Mouse (Mus musculus) WW6 (cell line): ENCODE data around the gene Iqcc.

ENCODE experiments used
- DNase-seq: peaks from one replicate; pipeline ENCODE4 v3.0.0-alpha.2; 2013; ENCODE audit warnings: low read depth, low spot score

The Iqcc gene

DNA sequence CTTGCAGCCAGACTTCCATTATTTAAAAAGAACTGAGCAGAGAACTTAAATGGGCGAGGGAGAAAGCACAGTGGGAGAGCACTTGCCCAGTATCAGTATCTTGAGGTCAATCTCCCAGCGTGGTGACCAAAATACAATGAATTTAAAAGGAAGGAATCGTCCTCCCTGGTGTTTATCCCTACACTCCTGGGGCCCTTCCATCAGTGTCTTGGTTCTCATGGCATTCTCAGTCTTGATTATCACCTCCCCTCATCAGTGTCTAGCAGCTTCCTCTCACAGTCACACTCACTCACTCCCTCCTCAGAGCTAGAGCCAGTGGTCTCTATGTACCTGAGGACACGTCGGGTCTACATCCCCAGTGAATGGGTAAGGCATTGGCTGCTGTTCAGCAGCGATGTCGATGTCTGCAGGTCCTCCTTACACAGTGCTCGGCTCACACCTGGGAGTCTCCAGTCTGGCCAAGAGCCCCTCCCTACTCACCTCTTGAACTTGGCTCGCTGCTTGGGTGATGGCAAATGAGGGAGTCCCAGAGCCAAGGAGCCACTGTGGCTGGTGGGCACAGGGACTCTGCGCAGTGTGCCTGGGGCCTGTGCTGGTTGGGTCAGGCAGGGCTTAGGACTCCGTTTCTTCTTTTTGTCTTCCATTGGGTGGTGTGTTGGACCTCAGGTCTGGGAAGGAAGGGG is 3.4 kb upstream of the Iqcc start:
- no peak for DNase-seq

DNA sequence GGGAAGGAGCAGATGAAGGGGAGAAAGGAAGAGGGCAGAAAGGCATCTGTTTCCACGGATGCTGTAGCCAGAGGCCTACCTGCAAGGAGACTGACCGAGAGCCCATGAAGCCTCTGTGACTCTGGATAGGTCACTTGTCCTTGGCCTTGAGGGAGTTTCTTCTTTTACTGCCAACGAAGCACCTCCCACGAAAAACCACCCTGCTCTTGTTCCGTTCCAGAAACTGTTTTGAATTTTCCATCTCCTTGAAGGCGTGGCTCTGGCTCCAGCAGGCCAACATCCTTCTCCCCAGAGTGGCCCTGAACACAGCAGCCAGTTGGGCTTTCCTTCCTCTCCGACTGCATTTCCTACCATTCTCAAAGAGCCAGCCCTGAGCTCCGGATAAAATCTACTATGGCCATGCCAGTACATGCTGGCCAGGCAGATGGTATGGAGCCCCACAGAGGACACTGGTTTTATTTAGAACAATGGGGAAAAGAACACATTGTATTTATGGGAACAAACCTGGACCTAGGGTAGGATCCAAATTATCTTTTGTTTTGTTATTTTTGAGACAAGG is 2.5 kb upstream of the Iqcc start:
- DNase-seq = no peak

DNA sequence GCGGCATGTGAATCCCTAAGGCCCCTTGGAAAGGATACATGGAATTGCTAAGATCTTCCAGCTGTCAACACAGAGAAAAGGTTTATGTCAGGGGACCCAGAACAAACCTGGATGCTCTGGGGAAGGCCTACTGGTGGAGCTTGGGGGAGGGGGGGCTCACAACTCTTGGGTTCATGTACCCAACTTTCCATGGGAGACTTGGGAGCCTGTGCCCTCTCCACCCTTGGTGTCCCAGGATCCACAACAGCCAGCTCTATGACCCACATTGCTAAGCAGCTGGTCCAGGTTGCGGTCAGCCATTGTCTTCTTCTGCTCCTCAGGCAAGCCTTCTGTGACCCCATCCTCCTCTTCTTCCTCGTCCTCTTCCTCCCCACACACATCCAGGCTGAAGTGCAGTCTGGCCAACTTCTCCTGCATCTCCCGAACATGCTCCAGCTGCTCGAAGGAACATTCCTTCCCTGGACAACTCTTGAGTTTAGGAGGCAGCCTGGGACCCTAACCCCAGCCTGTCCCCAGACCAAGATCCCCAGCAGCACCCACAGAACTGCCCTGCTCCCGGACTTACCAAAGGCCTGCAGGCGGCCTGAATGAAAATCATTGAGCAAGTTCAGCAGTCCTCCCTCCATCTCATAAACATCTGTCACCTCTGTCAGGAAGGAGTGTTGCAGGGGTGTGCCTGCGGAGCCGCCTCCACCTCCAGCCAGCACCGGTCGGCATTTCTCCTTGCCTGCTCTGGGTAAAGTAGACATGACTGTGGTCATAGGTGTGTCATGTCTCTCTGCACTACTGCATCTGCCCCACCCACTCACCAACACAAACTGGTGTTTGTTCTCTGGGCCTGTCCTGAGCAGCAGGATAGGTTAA is 1.8 kb upstream of the Iqcc start:
- DNase-seq = no peak

DNA sequence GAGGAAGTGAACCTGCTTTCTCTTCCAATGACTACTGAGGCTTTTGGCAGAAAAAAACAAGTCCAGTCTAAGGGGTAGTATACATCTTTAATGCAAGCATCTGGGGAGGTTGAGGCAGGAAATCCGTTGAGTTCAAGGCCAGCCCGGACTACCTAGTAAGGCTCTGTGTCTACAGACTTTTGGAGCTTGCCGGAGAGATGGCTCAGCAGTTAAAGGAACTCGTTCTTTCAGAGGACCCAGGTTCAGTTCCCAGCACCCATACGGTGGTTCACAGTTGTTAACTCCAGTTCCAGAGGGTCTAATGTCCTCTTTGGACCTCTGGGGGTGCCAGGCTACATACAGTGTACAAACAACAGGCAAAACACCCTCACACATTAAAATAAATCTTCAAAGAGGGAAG is 868 bp downstream of the Iqcc start:
- no peak for DNase-seq

DNA sequence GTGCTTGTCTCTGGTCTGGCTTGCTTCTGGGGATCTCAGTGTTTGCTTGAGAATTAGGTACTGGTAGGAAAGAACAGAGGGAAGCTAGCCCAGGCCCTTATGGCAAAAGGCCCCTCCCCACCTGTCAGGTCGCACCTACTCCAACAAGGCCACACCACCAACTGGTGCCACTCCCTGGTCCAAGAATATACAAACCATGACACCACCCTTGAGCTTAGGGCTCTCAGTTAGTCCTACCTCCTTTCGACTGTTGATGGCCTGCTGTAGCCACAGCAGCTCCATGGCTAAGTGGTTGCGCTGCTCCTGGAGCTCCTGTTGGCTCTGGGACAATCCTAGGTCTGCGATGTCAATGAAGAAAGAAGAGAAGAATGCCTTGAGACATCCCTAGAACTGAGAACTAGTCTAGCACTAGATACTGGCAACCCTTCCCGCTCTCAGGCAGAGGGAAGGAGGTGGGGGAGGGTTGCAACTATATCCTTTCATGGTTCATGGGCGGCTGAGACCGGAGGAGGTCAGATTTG is 1.7 kb downstream of the Iqcc start:
- no peak for DNase-seq

DNA sequence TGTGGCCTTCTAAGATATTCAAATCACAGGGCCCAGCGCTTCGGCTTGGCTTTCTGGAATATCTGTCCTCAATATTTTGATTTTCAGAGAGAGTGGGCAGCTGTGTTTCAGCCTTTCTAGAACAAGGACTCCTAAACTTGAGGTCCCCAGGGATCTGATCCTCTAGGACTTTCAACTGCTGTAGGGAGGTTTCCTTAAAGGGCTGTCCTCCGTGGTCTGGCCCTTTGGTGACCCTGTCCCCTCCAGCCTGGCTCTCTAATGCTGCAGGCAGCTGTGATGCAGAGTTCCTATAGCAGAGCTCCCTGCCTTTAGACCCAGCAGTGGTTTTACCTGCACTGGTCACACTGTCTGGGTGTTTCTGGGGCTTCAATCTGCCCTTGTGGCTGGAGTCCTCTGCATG is 2.3 kb downstream of the Iqcc start:
- DNase-seq = no peak

DNA sequence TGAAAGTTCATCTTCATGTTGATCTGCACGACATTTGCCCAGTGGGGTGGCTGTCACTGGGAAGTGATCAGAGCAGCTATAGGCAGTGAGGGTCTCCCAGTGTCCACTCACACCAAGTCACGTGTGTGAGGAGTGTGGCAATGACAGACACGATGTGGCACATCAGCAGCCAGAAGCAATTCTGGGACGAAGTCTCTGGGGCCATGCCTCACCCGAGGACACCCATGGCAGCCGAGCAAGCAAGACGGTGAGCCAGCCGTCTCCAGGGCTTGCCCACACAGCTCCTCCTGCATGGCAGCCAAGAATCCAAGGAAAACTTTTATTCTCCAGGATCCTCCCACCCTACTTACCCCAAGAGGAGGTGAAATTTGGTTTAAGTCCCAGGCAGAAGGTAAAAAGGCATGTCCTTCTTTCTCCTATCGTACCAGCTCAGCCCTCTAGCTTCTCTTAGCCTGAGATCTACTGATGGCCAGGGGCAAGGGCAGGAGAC is 3.1 kb downstream of the Iqcc start:
- no peak for DNase-seq

DNA sequence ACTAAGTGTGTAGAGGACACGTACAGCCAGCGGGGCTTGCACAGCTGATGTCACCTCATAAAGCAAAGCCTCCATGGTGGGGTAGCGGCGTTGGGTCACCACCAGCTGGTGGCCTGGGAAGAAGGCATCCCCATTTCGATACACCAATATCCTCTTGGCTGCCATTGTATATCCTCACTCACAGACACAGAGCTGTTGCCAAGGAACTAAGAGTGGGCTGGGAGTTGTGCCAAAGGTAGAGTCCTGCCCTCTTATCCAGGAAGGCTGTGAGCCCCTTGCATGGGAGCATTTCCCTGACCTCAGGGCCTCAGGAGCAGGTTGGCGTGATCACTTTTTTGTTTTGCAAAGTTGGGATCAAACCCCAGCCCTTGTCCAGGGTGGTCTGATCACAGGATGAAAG is 4.8 kb downstream of the Iqcc start, which contains the start of gene Dcdc2b:
Gene Dcdc2b (minus strand): TSS at position 165 of the 400 bp plus-strand sequence.
- no peak for DNase-seq

DNA sequence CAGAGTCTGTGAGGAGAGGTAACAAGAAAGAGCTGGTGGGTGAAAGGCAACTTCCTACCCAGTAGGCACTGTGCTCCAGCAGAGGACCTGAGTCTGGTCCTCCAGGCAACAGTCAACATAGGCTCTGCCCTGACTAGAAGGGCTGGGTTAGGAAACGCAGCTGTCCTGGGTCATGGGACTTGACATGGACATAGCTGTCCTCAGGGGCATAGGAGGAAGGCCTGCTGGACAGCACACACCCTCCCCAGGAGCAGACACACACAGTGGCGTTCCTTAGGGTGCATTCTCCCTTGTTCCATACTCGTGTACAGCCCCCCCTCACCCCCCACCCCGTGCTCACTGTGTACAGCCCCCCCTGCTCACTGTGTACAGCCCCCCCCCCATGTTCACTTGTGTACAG is 8.4 kb downstream of the Iqcc start:
- no peak for DNase-seq

DNA sequence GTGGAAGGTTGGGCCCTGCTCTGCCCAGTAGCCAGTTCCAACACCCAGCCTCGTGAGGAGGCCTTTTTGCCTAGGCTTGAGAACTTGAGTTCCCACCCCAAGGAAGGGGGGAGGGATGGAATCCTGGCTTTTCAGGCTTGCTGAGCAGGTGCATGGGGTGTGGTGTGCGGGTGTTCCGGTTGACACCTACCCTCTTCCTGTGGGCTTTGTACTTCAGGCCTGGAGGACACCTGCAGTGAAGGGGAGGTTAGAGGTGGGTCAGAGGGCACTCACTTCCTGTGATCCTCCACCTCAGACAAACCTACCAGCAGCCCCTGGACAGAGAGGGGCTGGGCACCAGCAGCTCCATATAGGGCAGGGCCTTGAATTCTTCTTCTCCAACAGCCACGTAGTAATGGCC is 8.9 kb downstream of the Iqcc start:
- no peak for DNase-seq

DNA sequence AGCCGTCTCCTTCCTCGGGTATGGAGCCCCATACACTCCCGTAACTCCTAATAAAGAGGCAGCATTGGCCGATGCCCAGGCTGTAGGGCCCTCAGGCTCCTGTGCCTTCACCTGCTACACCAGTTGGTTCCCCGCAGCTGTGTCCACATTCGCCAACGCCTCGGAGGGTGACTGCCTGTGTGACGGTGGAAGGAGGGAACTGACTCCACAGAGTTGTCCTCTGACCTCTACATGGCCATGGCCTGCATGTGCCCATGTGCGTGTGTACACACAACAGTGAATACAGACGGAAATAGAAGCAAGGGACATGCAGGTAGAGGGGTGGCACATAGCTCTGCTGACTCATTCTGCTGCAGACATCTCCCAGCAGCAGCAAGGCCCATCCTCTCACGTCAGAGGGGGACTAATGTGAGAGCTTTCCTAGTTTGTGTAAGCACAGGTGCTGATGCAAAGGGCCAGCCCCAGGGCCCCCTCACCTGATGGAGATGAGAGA is 9.7 kb downstream of the Iqcc start:
- DNase-seq = no peak

DNA sequence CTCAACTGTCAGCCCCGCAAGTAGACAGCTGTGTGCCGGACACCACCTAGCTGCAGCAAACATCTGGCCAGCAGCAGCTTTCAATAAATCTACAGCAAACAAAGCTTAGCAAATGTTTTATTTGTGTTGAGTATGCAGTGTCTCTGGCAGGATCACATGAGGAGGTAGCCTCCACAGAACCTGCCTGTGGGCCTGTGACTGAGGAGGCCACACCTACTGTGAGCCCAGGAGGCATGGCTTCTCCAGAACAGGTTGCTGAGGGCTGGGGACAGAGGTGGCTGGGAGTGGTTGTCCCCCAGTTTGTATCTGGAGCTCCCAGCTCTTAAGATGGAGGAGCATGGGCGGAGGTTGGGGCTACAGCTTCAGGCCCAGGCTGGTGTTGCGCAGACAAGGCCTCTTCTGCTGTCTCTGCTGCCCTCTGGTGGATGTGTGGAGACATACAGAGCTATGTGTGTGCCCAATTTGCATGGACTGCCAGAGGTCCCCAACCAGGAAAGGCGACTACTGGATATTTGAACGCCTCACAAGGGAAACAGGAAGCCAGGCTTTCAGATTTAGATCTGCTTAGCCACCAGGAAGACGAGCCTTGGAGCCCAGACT is 10.4 kb downstream of the Iqcc start:
- peak; percentile 65 for DNase-seq

DNA sequence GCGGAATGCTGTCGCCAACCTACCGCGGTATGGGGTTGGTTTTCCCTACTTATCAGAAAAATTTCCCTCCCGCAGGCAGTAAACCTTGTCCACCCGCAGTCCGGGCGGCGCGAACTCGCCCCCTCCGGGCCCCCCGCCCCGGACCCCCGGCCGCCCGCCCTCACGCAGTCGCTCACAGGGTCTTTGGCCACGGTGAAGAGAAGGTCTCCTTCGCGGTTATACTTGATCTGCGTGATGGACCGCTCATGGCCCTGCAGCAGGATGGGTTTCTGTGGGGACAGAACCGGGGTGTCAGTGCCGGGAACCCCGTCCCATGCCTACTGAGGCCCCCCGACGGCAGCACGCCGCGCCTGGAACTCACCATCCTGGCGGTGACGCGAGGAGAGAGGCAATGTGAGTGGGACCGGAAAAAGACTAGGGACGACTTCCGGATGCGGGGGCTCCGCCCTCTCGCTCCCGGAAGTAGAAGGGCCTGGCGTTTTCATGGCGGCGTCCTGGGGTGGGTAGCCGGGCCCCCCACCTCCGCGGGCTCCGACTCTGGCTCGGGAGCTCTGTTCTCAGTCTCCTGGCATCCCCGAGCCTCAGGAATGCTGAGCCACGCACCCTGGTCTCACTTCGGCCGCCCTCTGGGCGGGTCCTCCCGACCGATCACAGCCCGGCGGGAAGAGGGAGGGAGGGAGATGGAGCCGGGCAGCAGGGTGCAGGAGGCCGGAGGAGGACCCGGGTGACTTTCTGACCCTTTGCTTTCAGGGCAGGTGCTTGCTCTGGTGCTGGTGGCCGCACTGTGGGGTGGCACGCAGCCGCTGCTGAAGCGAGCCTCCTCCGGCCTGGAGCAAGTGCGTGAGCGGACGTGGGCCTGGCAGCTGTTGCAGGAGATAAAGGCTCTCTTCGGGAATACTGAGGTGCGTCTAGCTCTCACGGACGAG is 18.4 kb downstream of the Iqcc start, which contains the start of the genes Eif3i and Tmem234:
Gene Eif3i (minus strand): TSS at position 416 of the 926 bp plus-strand sequence.
Gene Tmem234 (plus strand): TSS at position 436 of the 926 bp plus-strand sequence.
- peak; percentile 67 for DNase-seq

DNA sequence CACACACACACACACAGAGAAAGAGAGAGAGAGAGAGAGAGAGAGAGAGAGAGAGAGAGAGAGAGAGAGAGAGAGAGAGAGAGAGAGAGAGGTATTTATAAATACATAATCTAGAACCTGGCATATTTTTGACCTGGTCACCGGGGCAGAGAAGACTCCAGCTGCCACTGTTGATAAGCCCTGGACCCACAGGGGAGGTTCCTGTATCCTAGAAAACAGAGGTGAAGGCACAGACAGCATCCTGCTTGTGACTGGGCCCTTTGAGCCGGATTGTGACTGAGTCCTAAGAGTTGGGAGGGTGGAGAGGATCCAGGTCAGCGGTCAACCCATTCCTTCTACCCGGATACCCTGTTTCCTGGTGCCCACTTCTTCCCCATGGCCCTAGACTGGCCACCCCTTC is 30.0 kb downstream of the Iqcc start:
- DNase-seq = no peak

DNA sequence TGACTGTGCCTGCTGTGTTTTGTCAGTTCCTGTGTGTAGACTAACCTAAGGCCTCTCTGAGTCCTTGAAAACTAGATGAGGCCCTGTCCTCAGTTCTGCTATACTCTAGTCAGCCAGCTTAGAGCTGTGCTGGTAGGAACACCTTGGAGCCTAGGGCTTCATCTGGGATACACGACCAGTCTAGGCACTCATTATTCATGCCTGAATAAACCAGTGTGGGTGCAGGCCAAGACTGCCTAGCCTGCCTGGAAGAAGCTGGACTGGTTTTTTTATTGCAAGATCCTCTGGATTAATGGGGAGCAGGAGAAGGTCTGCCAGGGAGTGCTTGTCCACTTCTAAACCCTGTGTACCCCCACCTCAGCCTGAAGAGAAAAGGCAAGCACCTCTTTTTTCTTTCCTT is 32.0 kb downstream of the Iqcc start:
- no peak for DNase-seq

DNA sequence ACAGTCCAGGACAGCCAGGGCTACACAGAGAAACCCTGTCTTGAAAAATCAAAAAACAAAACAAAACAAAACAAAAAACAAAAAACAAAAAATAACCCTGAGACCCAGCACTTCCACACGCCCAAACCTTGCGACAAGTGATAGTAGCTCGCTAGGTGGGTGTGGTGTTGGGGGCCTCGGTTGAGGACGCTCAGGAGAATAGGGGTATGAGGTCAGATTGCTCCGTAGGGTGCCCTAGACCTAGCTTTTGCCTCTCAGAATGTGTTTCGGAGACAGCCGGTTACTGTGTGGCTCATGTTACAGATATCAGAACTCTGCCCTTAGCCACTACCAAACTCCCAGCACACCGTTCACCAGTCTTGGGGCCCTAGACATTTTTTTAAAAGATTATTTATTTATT is 33.1 kb downstream of the Iqcc start:
- no peak for DNase-seq

DNA sequence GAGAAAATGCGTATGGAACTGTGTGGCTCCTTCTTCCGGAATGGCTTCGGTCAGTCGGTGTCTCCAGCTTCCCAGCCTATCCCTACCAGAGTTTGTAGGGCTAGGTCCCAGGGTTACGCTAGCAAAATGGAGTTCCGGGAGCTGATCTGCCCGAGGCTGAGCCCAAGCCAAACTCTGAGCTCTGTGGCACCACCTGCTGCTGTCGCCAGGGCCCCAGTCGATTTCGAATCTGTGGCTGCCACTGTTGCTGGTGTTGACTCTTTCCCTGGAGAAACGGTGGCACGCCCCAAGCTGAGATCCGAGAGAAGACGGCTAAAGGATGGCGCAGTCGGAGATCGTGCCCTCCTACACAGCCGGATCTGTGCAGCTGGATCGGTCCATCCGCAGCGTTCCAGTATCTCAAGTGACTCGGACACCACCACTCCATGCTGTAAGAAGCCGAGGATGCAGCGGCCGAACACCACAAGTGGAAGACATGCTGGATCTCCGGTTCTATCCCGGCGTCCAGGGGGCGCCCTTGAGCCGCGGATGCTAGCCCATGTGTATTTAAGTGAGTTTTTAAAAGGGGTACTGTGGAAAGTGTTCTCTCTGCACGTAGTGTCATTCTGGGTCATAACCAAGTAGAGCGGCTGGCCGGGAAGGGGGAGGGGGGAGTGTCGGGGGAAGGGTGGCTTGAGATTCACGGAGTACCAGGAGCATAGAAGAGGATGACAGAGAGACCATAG is 33.9 kb downstream of the Iqcc start:
- DNase-seq = peak; percentile 78

DNA sequence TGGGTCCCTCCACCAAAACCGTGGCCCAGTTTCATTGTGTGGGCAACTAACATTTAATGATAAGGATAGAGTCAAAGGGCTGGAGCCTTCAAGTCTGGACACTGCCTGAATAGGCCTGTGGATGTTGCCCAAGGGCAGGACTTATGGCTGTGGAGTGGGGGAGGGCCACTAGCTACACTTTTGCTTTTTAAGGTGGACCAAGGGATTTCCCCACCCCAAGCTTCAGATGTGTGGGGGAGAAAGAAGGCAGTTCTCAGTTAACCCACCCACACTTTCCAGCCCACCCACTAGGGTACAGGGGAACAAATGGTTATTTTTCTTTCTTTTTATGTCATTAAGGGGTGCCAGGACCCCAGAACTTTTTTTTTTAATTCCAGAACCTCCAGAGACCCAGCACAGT is 34.5 kb downstream of the Iqcc start:
- no peak for DNase-seq

DNA sequence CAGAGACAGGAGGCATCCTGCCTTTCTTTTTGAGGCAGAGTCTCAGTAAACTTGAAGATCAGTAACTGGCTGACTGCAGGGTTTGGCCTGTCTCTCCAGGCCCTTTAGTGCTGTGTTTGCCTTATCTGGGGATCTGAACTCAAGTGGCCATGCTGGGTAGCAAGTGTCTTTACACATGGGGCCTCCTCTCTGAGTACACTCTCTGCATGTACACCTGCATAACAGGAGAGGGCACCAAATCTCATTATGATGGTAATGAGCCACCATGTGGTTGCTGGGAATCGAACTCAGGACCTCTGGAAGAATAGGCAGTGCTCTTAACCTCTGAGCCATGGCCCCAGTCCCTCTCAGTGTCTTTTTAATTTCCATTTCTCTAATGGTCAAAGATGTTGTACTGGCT is 36.6 kb downstream of the Iqcc start:
- no peak for DNase-seq

DNA sequence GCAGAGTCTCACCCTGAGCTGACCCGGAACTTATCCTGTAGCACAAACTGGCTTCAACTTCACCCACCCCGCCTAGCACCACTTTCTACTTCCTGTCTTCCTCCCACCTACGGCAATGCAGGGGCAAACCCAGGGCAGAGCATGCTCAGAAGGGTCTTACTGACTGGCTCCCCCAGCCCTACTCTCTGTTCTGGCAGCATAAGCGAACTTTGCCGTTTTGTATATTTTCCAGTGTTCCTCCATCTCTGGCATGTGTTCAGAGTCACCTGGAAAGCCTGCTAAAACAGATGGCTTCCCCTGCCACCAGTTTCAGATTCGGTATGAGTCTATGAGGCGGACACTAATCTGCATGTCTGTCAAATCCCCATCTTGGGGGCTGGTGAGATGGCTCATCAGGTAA is 38.6 kb downstream of the Iqcc start:
- no peak for DNase-seq
